Comparison of ENCODE assay signal across 9 mouse cellular contexts in genomic region chrX:137569472-137570188, GRCm38 (mm10). TPM values are rescaled to one million over a fixed set of nuclear protein-coding genes. Genes with fewer than 3 reads are reported as not detected.
DNase-seq lines count a peak whose midpoint lies in the region; ATAC-seq and TF ChIP-seq lines count a peak whose summit lies in the region.
"Had no signal": no experiment of that assay in that cellular context is flagged by ENCODE, and none has a peak within 500 bp of the region (broad histone marks: within the 10 kb centered on the region; RNA-seq: fewer than 3 reads in every experiment).

No protein-coding gene starts in this region.

- H3K9me3 ChIP-seq in heart, embryonic 16.5 days (replicated peaks; ENCODE audit: control insufficient read depth, low read length): no peaks in the 10 kb centered on the region
- no peaks in the 10 kb centered on the region for H3K9me3 ChIP-seq in embryonic facial prominence, embryonic 12.5 days
- H3K9me3 ChIP-seq in intestine, embryonic 15.5 days: no peaks in the 10 kb centered on the region
- H3K9me3 ChIP-seq in neural tube, embryonic 14.5 days (ENCODE audit: control insufficient read depth, low read length): no peaks in the 10 kb centered on the region
- H3K9me3 ChIP-seq in liver, postnatal 0 days (ENCODE audit: low read length): no peaks in the 10 kb centered on the region

- H3K9ac ChIP-seq in heart, embryonic 16.5 days (ENCODE audit: low read length): no peak overlapping the region
- H3K9ac ChIP-seq in embryonic facial prominence, embryonic 12.5 days: no peak overlapping the region
- no peak overlapping the region for H3K9ac ChIP-seq in intestine, embryonic 15.5 days
- H3K9ac ChIP-seq in neural tube, embryonic 14.5 days (replicated peaks; ENCODE audit: low read depth, low read length): no peak overlapping the region
- no peak overlapping the region for H3K9ac ChIP-seq in liver, postnatal 0 days (replicated peaks)
- H3K9ac ChIP-seq: liver, embryonic 14.5 days had no signal

- ATAC-seq in heart, embryonic 16.5 days (replicated peaks; ENCODE audit: extremely low read depth, insufficient read depth, low FRiP score): no peak
- no peak for ATAC-seq in embryonic facial prominence, embryonic 12.5 days (ENCODE audit: insufficient number of reproducible peaks, insufficient read depth, low FRiP score, low TSS enrichment)
- no peak for ATAC-seq in intestine, embryonic 15.5 days
- peak; percentile 79 for ATAC-seq in neural tube, embryonic 14.5 days (ENCODE audit: low read depth)
- no peak for ATAC-seq in liver, postnatal 0 days

- intact Hi-C loops in heart, postnatal 10 days (cut with DNase I): no loop called here
- intact Hi-C loops in heart, postnatal 36 days (cut with DNase I): no loop called here

- H3K27me3 ChIP-seq in heart, embryonic 16.5 days (ENCODE audit: control insufficient read depth, insufficient read depth, low read length): peaks cover 24% of the 10 kb centered on the region
- H3K27me3 ChIP-seq in embryonic facial prominence, embryonic 12.5 days: peaks cover 50% of the 10 kb centered on the region
- peaks cover 31% of the 10 kb centered on the region for H3K27me3 ChIP-seq in intestine, embryonic 15.5 days (replicated peaks)
- peaks cover 12% of the 10 kb centered on the region; the same call in 1 of the 2 replicates for H3K27me3 ChIP-seq in neural tube, embryonic 14.5 days (ENCODE audit: control insufficient read depth, insufficient read depth, low read length)
- peaks cover 8% of the 10 kb centered on the region; the same call in 1 of the 2 replicates for H3K27me3 ChIP-seq in liver, postnatal 0 days (ENCODE audit: insufficient read depth, low read length)

- H3K4me2 ChIP-seq in heart, embryonic 16.5 days (ENCODE audit: low read depth, low read length): peak overlapping the region; percentile 74
- H3K4me2 ChIP-seq in embryonic facial prominence, embryonic 12.5 days (replicated peaks): peak overlapping the region; percentile 72
- peak overlapping the region; percentile 66 for H3K4me2 ChIP-seq in intestine, embryonic 15.5 days (replicated peaks)
- peak overlapping the region; percentile 69 for H3K4me2 ChIP-seq in neural tube, embryonic 14.5 days (ENCODE audit: low read depth, low read length)
- H3K4me2 ChIP-seq in liver, postnatal 0 days (ENCODE audit: low read depth, low read length): no peak overlapping the region

- TF ChIP-seq CTCF in liver, postnatal 0 days (IDR thresholded peaks at IDR 0.05; ENCODE audit: low read depth): no peak

- H3K4me3 ChIP-seq in heart, embryonic 16.5 days (ENCODE audit: low read length): peak overlapping the region; percentile 45
- H3K4me3 ChIP-seq in embryonic facial prominence, embryonic 12.5 days: peak overlapping the region; percentile 42; the same call in 1 of the 2 replicates
- H3K4me3 ChIP-seq in intestine, embryonic 15.5 days (replicated peaks): no peak overlapping the region
- peak overlapping the region; percentile 39; the same call in 1 of the 2 replicates for H3K4me3 ChIP-seq in neural tube, embryonic 14.5 days (ENCODE audit: low read depth, low read length)
- H3K4me3 ChIP-seq in liver, postnatal 0 days (ENCODE audit: low read depth, low read length): no peak overlapping the region

- no peak overlapping the region for H3K27ac ChIP-seq in heart, embryonic 16.5 days (ENCODE audit: low read length)
- no peak overlapping the region for H3K27ac ChIP-seq in embryonic facial prominence, embryonic 12.5 days
- H3K27ac ChIP-seq in intestine, embryonic 15.5 days: no peak overlapping the region
- H3K27ac ChIP-seq in neural tube, embryonic 14.5 days (ENCODE audit: low read depth, low read length): no peak overlapping the region
- H3K27ac ChIP-seq in liver, postnatal 0 days (ENCODE audit: low read depth): no peak overlapping the region
- H3K27ac ChIP-seq: liver, embryonic 14.5 days had no signal

- DNase-seq in heart, postnatal 10 days: no peak
- DNase-seq in thymus, postnatal 36 days: no peak
- DNase-seq in liver, postnatal 0 days: no peak
- DNase-seq in heart, postnatal 36 days: no peak

- no peaks in the 10 kb centered on the region for H3K36me3 ChIP-seq in heart, embryonic 16.5 days (ENCODE audit: control insufficient read depth, insufficient read depth)
- H3K36me3 ChIP-seq in embryonic facial prominence, embryonic 12.5 days: no peaks in the 10 kb centered on the region
- H3K36me3 ChIP-seq in intestine, embryonic 15.5 days: no peaks in the 10 kb centered on the region
- no peaks in the 10 kb centered on the region for H3K36me3 ChIP-seq in neural tube, embryonic 14.5 days (ENCODE audit: control insufficient read depth, insufficient read depth, low read length)
- no peaks in the 10 kb centered on the region for H3K36me3 ChIP-seq in liver, postnatal 0 days (replicated peaks; ENCODE audit: insufficient read depth, low read length)

- no peak for TF ChIP-seq EP300 in liver, postnatal 0 days (IDR thresholded peaks at IDR 0.05; ENCODE audit: low read depth)

- H3K4me1 ChIP-seq in heart, embryonic 16.5 days (ENCODE audit: control insufficient read depth, insufficient read depth, low read length): no peaks in the 10 kb centered on the region
- no peaks in the 10 kb centered on the region for H3K4me1 ChIP-seq in embryonic facial prominence, embryonic 12.5 days
- no peaks in the 10 kb centered on the region for H3K4me1 ChIP-seq in intestine, embryonic 15.5 days (replicated peaks)
- no peaks in the 10 kb centered on the region for H3K4me1 ChIP-seq in neural tube, embryonic 14.5 days (ENCODE audit: control insufficient read depth, insufficient read depth, low read length)
- H3K4me1 ChIP-seq in liver, postnatal 0 days (ENCODE audit: insufficient read depth): no peaks in the 10 kb centered on the region

- 23% methylated on average over 21 of the region's 21 CpGs for WGBS in heart, embryonic 16.5 days
- WGBS in embryonic facial prominence, embryonic 12.5 days: 24% methylated on average over 21 of the region's 21 CpGs
- WGBS in intestine, embryonic 15.5 days: 34% methylated on average over 21 of the region's 21 CpGs
- WGBS in neural tube, embryonic 14.5 days: 23% methylated on average over 21 of the region's 21 CpGs
- 29% methylated on average over 21 of the region's 21 CpGs for WGBS in liver, postnatal 0 days (ENCODE audit: insufficient replicate concordance)

RNA-seq across cellular contexts. Expression of gene Il1rapl2, which starts 0.8 kb away (rescaled TPM):
- polyA plus RNA-seq in heart, embryonic 16.5 days (2015; fragmentation: Nextera tagmentation; extraction: Ambion mirVana): 0.09 and 0.13 TPM in 2 replicates
- total RNA-seq in heart, postnatal 10 days (2021): not detected
- 1.1 and 1.2 TPM in 2 replicates for polyA plus RNA-seq in embryonic facial prominence, embryonic 12.5 days (2016; fragmentation: Nextera tagmentation; extraction: Ambion mirVana)
- polyA plus RNA-seq in intestine, embryonic 15.5 days (2015; fragmentation: Nextera tagmentation; extraction: Ambion mirVana): 0.21 and 0.38 TPM in 2 replicates
- polyA plus RNA-seq in neural tube, embryonic 14.5 days (2014; fragmentation: Nextera tagmentation; extraction: Ambion mirVana): 3.9 and 4.3 TPM in 2 replicates
- not detected in 2 replicates for polyA plus RNA-seq in liver, postnatal 0 days (2015; fragmentation: Nextera tagmentation; extraction: Ambion mirVana)
- total RNA-seq in heart, postnatal 36 days (2021): not detected
- polyA plus RNA-seq: liver, embryonic 14.5 days had no signal

Comparison
In these comparisons a context has a peak if more than half of its experiments do, and no peak if none do; other contexts are left out.
1. H3K4me3 ChIP-seq: peak in heart, embryonic 16.5 days (single experiment), embryonic facial prominence, embryonic 12.5 days (single experiment) and neural tube, embryonic 14.5 days (single experiment); none in intestine, embryonic 15.5 days (single experiment) and liver, postnatal 0 days (single experiment).